Mouse (Mus musculus) ES-CJ7 (cell line): ENCODE measurements at regions not wholly inside any gene's neighbourhood (a gene's known extent, or its start where the extent isn't known, plus 50 kb on each side); places are given as distances from the start of the nearest gene placed in this dataset.

Source experiments
- DNase-seq: peaks from one replicate; pipeline ENCODE4 v3.0.0; 2011; ENCODE audit warnings: low read depth, low spot score

GRCm38 (mm10) chr3:47348451-47348850 is 900.4 kb upstream of the Pabpc4l start:
- no peak for DNase-seq

GRCm38 (mm10) chr3:47316356-47317028 is 868.5 kb upstream of the Pabpc4l start:
- DNase-seq = no peak

GRCm38 (mm10) chr3:47281783-47282182 is 833.8 kb upstream of the Pabpc4l start:
- DNase-seq = no peak

- no peak for DNase-seq
Measured at GRCm38 (mm10) chr3:47280270-47280669, 832.3 kb upstream of the Pabpc4l start.

- DNase-seq = no peak
Measured at GRCm38 (mm10) chr3:47241030-47241429, 793.0 kb upstream of the Pabpc4l start.

GRCm38 (mm10) chr3:47230234-47230633 is 782.2 kb upstream of the Pabpc4l start:
- peak; percentile 50 for DNase-seq

- no peak for DNase-seq
Measured at GRCm38 (mm10) chr3:47218587-47218986, 770.6 kb upstream of the Pabpc4l start.

GRCm38 (mm10) chr3:47213141-47213540 is 765.1 kb upstream of the Pabpc4l start:
- DNase-seq = no peak

GRCm38 (mm10) chr3:47197584-47197983 is 749.6 kb upstream of the Pabpc4l start:
- DNase-seq = no peak

GRCm38 (mm10) chr3:47184226-47184625 is 736.2 kb upstream of the Pabpc4l start:
- DNase-seq = no peak

- no peak for DNase-seq
Measured at GRCm38 (mm10) chr3:47182762-47183161, 734.7 kb upstream of the Pabpc4l start.

- DNase-seq = no peak
Measured at GRCm38 (mm10) chr3:47180377-47180776, 732.4 kb upstream of the Pabpc4l start.
